Mouse (Mus musculus) liver, adult 2 months (tissue): Measurements from ENCODE around the gene Arhgef1. TPM values are rescaled to one million over a fixed set of nuclear protein-coding genes. Genes with fewer than 3 reads are reported as not detected.

Experiments used
- DNase-seq: peaks from one replicate; pipeline ENCODE4 v3.0.0-alpha.2; 2011; ENCODE audit warnings: low read depth, low spot score; ENCODE audit errors: extremely low read depth
- H3K27ac ChIP-seq: fragments of 200-500 bp; replicated peaks from 2 replicates; pipeline ENCODE4 v1.5.1; 2012; ENCODE audit warnings: low read depth, mild to moderate bottlenecking, control low read depth, inconsistent platforms, low read length; ENCODE audit not compliant: insufficient read depth
- H3K27me3 ChIP-seq: fragments of 200-500 bp; 2 replicates; pipeline ENCODE4 v1.6.1; 2012; ENCODE audit warnings: mild to moderate bottlenecking, moderate library complexity, low read length, inconsistent platforms; ENCODE audit not compliant: control insufficient read depth, insufficient read depth
- H3K36me3 ChIP-seq: fragments of 200-500 bp; 2 replicates; pipeline ENCODE4 v1.6.1; 2012; ENCODE audit warnings: low read length, inconsistent platforms; ENCODE audit not compliant: control insufficient read depth, insufficient read depth
- H3K4me1 ChIP-seq: fragments of 200-500 bp; 2 replicates; pipeline ENCODE4 v1.6.1; 2011; ENCODE audit warnings: low read length; ENCODE audit not compliant: control insufficient read depth, insufficient read depth
- H3K4me3 ChIP-seq: fragments of 200-500 bp; 2 replicates; pipeline ENCODE4 v1.5.1; 2011; ENCODE audit warnings: low read depth, mild to moderate bottlenecking, control low read depth, low read length, moderate library complexity; ENCODE audit not compliant: insufficient read depth
- H3K79me2 ChIP-seq: fragments of 200-500 bp; 2 replicates; pipeline ENCODE4 v1.6.1; 2012; ENCODE audit warnings: inconsistent platforms, mild to moderate bottlenecking, low read length, moderate library complexity; ENCODE audit not compliant: control insufficient read depth, insufficient read depth
- H3K9ac ChIP-seq: fragments of 200-500 bp; 2 replicates; pipeline ENCODE4 v1.6.1; 2012; ENCODE audit warnings: low read depth, mild to moderate bottlenecking, control low read depth, inconsistent platforms, low read length
- CTCF ChIP-seq: fragments of 200-500 bp; IDR thresholded peaks from 2 replicates; pipeline ENCODE4 v1.5.1; 2011; ENCODE audit warnings: low read depth, low read length, control low read depth
- POLR2A ChIP-seq: fragments of 200-500 bp; IDR thresholded peaks from 2 replicates; pipeline ENCODE4 v1.6.1; 2011; ENCODE audit warnings: low read length, control low read depth; ENCODE audit not compliant: insufficient read depth; ENCODE audit errors: extremely low read depth
- WGBS: fragments of 180-500 bp; shearing (Covaris S2); methylation state at CpG from one replicate; pipeline ENCODE4 v1.1.7; 2018; 5-methylcytosine and 5-hydroxymethylcytosine counted together
- polyA plus RNA-seq: library from polyadenylated mRNA; depleted of rRNA; stranded (reverse); fragments of >200 nt; gene quantifications from 2 replicates; pipeline ENCODE4 v1.2.3, GENCODE M21; 2012; rRNA removed
- total RNA-seq: library from RNA; depleted of rRNA; stranded (reverse); fragments of >200 nt; gene quantifications from 2 replicates; pipeline ENCODE4 v1.2.3, GENCODE M21; 2014; rRNA removed

Gene Arhgef1
- total RNA-seq (8.5 and 15.5 TPM in 2 replicates), polyA plus RNA-seq (46.6 and 62.9 TPM in 2 replicates)

DNA sequence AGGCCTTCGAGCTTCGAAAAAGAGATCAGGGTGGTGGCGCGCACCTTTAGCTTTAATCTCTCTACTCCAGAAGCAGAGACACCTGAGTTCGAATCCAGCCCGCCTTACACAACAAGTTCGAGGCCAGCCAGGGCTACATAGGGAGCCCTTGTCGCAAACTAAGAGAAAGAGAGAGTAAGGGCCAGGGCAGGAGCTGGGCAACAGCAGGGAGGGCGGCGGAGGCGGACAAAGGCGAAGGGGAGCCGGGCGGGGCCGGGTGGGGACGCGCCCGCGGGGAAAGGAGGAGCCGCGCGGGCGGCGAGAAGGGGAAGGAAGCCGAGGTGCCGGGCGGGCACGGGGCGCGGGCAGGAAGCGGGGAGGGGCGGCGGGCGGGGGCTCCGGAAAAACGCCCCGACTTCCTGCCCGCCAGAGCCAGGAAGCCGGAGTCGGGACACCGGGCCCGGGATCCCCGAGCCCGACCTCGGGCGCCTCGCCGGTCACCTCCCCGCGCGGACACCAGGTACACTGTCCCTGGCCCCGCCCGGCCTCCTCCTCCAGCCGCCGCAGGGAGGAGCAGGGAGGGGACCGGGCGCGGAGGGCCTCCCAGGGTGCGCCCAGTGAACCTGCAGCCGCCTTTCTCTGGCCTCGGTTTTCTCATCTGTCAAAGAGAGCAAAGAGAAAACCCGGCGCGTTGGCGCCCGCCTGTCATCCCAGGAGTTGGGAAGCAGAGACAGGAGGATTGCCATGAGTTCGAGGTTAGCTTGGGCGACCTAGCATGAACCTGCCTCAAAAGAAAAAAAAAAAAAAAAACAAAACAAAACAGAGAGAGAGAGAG is at the start of gene Arhgef1:
Gene Arhgef1, plus strand, starts transcription at position 283 of the 814 bp plus-strand sequence.
- H3K9ac ChIP-seq: peak within 1 kb of the TSS; percentile 88
- WGBS: 7% methylated on average over 56 of the region's 68 CpGs

DNA sequence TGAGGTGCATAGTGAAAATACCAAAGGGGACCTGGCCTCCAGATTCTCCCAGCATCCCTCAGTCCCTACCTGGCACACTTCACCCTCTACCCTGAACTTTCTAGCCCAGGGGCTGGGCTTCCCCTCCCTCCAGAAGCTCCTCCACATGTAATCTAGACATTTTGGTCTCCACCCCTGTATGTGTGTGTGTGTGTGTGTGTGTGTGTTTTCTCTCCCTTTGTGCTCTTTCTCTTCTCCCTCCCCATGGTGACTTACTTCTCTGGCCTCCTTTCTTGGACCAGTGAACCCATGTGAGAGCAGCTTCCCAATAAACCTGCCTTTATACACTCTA is 49.5 kb upstream of the Arhgef1 start:
- Histone ChIP-seq H3K4me1 (peaks cover 8% of the 10 kb centered on the region), H3K4me3 (no peak overlapping the region), H3K9ac (no peak overlapping the region), H3K79me2 (no peaks in the 10 kb centered on the region), H3K27ac (no peak overlapping the region), H3K36me3 (no peaks in the 10 kb centered on the region), H3K27me3 (no peaks in the 10 kb centered on the region)
- no peak for DNase-seq
- TF ChIP-seq POLR2A (no peak), CTCF (no peak)

More for the DNA sequence above, at the start of gene Arhgef1:
- H3K4me1 ChIP-seq: peaks cover 11% of the 10 kb centered on the region
- H3K36me3 ChIP-seq: no peaks in the 10 kb centered on the region
- no peaks in the 10 kb centered on the region for H3K27me3 ChIP-seq
- H3K79me2 ChIP-seq: peaks cover 8% of the 10 kb centered on the region; the same call in 1 of the 2 replicates
- peak within 1 kb of the TSS; percentile 84 for H3K27ac ChIP-seq
- DNase-seq: peak; percentile 43
- peak within 1 kb of the TSS; percentile 72 for H3K4me3 ChIP-seq
- TF ChIP-seq POLR2A (peak; percentile 40; the same call in 1 of the 2 replicates), CTCF (no peak)

DNA sequence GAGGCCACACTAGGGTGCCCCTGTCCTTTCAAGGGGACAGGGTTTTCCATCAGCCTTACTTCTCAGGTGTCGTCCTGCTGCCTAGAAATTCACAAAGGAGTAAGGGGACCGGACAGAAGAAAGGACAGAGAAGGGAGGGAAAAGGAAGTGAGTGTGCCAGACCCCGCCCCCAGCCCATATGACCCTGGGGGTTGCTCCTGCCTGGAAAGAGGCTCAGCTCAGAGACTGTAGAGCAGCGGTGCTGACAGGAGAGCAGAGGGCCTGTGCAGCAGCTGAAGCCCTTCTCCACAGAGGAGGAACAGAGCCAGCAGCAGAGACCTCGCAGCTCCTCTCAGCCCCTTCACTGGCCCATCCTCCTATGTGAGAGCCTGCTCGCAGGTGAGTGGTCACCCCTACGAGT is 49.0 kb upstream of the Arhgef1 start:
- no peak for TF ChIP-seq CTCF
- TF ChIP-seq POLR2A: no peak
- Histone ChIP-seq H3K27ac (no peak overlapping the region), H3K79me2 (no peaks in the 10 kb centered on the region)

DNA sequence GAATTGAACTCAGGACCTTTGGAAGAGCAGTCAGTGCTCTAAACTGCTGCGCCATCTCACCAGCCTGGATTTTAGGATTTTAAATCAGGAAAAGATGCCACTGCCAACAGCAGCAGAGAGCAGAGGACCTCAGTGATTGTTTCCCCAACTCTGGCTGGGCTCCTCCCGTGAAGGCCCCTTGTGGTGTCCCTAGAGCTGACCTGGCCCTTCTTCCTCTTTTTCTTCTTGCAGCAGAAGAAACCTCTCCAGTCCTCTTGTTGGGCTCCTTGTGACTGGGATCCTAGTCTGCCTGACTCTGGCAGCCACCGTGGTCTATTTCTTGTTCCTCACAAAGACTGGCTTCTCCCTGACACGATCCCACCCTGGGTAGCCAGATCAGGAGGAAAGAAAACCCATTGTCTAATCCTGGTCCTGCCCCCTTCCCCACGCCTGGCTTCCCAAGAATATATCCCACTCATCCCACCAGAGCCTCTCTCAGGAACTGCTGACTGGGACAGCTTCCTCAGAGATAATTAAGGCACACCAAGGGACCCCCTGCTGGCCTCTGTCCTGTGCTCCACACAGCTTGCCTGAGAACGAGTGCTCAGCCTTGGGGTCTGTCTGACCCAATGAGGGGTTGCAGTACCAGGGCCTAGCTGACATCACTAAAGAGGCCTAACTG is 46.1 kb upstream of the Arhgef1 start:
- Histone ChIP-seq H3K79me2 (no peaks in the 10 kb centered on the region), H3K4me3 (no peak overlapping the region), H3K4me1 (no peaks in the 10 kb centered on the region), H3K27me3 (no peaks in the 10 kb centered on the region), H3K9ac (no peak overlapping the region), H3K27ac (no peak overlapping the region), H3K36me3 (no peaks in the 10 kb centered on the region)
- no peak for DNase-seq
- TF ChIP-seq CTCF: no peak
- no peak for TF ChIP-seq POLR2A
- 69% methylated on average over 6 of the region's 6 CpGs for WGBS

More for the DNA sequence above, 49.0 kb upstream of the Arhgef1 start:
- DNase-seq: no peak
- Histone ChIP-seq H3K36me3 (no peaks in the 10 kb centered on the region), H3K4me1 (peaks cover 8% of the 10 kb centered on the region), H3K9ac (no peak overlapping the region), H3K4me3 (no peak overlapping the region), H3K27me3 (no peaks in the 10 kb centered on the region)
- 71% methylated on average over 7 of the region's 7 CpGs for WGBS

DNA sequence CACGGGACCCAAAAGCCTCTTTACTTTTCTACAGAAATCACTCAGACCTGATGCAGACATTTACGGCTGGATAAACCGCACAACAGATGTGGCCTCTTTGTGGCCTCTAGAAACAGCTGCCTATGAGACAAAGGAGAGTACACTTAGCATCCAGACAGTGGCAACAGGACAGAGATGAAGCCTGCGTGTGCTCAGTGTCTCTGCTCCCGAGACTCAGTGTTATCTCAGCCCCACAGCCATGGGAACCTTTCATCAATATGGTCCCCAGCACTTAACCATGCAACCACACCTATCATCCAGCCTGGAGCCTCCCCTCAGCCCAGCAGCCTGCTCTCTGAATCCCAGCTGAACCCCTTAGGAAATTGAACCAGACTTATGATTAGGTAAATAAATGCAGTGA is 43.5 kb upstream of the Arhgef1 start:
- H3K27me3 ChIP-seq: no peaks in the 10 kb centered on the region
- WGBS: 86% methylated on average over 5 of the region's 5 CpGs
- TF ChIP-seq CTCF: no peak
- TF ChIP-seq POLR2A: no peak
- no peak overlapping the region for H3K4me3 ChIP-seq
- no peak overlapping the region for H3K27ac ChIP-seq
- DNase-seq: no peak
- no peaks in the 10 kb centered on the region for H3K36me3 ChIP-seq
- H3K9ac ChIP-seq: no peak overlapping the region
- H3K79me2 ChIP-seq: no peaks in the 10 kb centered on the region
- no peaks in the 10 kb centered on the region for H3K4me1 ChIP-seq
